Mouse (Mus musculus) kidney, postnatal 14 days (tissue): ENCODE measurements around the gene Tubb2b.

Source experiments
- DNase-seq: peaks from one replicate; pipeline ENCODE4 v3.0.0; 2022; ENCODE audit warnings: mixed read lengths

The Tubb2b gene

DNA sequence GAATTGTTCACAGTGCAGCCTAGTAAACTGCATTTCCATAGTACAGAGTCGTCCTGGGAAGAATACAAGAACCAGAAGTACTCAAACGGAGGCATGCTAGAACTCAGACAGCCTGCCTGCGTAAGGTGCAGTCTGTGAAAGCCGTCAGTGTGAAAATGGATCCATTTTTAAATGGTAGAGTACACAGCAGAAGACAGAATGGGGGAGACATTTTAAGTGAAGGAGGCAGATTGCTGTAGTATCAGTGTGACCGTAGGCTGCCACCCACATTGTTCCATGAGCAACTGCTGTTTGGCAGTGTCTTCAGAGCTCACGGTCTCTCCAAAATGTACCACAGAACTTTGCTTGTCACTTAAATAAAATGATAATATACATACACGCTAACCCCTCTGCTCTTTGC is 4.0 kb upstream of the Tubb2b start:
- no peak for DNase-seq

DNA sequence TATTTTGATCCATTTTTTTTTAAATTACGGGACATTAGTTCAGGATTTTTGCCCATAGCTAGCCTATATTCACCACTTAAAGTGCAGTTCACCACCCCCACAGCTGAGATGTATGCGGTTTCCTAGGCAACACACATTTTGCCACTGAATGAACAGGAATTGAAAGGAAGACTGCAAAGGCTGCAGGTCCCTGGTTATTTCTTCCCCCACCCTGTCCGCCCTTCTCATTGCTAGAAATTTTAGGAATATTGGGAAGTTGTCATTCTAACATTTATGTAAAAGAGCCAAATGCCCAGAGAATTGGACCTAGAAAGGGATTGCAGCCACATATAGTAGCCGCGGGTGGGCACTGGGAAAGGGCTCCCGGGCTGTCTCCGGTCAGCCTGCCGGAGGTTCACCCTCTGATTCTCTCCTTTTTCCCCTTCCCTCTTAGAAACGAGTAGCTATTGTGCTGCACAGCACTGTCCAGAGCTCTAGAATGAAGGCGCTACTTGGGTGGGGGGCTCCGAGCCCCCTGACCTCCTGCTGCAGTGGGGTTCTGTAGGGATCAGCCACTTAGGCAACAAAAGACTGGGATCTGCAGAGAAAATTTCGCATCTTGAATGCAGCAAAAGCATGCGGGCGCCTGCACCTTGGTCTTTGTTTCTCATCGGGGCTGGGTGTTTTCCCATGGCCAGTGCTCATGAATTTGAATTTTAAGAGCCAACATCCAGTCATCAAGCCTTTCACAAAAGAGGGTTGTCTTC is 3.2 kb upstream of the Tubb2b start:
- peak; percentile 21 for DNase-seq

DNA sequence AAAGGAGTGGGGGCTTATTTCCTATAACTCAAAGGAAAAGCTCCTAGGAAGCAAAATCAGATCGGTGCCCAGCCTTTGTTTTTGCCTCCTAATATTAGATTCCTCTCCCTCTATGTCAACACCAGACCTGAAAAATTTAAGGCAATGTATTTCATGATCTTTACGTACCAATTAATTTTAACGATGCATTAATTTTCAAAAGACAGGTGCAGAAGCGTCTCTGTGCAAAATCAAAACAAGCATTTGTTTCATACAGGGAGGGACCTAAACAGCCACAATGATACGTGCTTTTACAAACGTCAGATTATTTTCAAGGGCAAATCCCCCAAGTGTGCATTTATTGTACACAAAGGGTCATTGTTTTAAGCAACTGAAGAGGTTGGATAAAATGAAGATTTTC is 2.6 kb upstream of the Tubb2b start:
- no peak for DNase-seq

DNA sequence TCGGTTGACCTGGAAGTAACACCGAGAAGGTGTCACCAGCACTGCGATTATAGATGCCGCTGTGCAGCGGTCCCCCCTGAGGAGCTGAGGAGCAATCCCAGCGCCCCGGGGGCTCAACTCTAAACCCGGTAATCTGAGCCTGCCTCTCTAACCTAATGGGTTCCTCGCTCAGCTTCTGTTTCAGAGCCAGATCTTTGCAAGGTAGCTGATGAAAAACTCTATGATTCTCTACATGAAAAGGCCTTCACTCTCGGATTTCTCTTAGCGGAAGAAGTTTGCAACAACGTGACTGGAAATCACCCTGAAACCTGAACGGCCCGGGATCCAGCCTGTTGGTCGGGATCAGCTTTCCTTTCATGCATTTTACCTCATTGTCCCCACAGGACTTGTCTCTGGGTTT is 2.0 kb upstream of the Tubb2b start:
- DNase-seq: no peak

DNA sequence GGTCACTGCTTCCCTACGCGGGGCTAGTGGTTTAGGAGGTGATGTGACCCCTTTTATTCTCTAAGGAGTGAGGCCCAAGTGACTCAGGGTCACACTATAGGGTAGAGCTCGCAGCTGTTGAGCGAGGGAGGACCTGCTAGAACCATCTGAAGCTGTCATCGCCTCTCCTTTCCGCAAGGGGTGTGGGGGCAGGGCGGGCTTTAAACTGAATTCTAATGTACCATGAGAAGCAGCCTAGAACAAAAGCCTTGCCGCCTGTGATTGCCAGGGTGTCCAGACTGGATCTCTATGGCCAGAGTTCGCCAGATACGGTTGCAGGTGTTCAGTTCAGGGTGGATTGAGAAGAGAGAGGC is 1.4 kb upstream of the Tubb2b start:
- DNase-seq: peak; percentile 29

DNA sequence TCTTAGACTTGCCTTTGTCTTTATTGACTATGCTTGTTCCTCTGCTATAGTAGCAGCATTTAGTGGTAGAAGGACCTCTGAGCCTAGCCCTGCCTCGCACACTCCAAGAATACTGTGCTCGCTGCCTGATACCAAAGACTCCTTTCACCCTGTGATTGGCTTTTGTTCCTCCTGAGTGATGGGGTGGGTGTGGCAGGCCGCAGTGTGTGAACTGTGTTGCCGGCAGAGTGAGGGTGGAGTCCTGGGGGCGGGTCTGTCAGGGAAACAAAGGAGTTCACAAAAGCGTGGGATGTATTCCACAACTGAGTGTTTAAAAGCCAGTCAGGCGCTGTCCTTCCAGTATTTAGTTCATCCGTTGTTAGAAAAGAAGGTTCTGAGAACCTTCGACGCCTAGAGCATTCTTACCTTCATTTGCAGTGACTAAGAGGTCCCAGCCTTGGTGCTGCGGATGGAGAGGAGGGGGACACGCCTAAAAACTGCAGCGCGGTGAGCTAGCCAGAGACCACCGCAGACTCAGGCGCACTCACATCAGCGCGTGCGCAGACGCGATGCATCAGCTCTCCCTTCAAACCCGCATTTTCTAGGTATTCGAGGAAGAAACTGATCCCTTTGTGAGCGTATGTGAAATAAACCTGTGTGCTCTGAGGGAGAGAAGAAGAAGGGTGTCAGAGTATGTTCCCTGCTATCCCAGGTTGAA is 893 bp upstream of the Tubb2b start:
- DNase-seq: peak; percentile 24

DNA sequence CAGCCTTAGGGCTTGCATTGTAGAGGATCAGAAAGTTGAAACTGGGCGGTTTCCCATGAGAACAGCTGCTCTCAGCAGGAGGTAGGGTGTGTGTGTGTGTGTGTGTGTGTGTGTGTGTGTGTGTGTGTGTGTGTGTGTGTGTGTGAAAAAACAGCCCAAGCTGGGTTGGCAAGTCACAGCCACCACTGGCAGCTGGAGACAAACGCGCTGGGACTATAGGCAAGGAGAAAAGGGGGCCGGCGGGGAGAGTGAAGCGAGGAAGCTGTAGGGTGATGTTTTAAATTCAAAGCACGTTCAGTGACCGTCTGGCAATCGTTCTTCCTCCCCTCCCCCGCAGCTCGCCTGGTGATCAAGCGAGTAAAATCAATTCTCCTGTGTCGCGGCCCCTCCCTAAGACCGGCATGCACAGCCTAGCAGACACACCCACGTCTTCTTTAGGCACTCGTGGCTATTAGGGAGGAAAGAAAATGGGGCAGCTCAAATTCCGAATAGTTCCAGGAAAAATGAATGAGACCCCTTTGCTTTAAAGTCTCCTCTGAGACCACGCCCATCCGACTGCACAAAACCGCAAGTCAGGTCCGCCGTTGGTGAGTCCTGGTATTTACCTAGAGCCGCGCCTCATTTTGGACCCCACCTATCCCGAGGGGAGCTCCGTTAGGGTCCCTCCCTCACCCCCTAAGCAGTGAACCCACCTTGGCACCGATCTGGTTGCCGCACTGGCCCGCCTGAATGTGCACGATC is 611 bp downstream of the Tubb2b start:
- peak; percentile 77 for DNase-seq

DNA sequence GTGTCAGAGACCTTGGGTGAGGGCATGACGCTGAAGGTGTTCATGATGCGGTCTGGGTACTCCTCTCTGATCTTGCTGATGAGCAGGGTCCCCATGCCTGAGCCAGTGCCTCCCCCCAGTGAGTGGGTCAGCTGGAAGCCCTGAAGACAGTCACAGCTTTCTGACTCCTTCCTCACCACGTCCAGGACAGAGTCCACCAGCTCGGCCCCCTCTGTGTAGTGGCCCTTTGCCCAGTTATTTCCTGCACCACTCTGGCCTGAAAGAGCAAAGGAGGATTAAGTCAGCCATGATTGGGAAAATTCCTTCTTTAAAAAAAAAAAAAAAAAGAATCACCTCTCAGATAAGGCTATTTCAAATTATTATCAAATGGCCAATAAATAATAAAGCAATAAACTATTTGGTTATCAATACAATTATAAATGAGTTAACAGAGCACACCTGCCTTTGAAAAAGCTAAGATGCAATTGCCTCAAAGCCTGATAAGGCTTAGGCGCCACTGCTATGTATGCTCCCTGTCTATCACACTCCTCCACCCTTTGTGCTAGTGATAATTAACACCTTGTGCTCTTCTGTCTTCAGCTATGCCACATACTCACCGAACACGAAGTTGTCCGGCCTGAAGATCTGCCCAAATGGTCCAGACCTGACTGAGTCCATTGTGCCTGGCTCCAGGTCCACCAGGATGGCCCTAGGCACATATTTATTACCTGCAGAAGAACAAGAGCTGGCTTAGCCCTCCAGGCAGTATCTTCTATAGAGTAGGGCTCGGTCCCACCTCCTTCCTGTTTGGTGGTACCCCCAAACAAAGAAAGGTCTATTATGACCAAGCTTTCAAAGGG is 1.8 kb downstream of the Tubb2b start:
- DNase-seq: peak; percentile 66

DNA sequence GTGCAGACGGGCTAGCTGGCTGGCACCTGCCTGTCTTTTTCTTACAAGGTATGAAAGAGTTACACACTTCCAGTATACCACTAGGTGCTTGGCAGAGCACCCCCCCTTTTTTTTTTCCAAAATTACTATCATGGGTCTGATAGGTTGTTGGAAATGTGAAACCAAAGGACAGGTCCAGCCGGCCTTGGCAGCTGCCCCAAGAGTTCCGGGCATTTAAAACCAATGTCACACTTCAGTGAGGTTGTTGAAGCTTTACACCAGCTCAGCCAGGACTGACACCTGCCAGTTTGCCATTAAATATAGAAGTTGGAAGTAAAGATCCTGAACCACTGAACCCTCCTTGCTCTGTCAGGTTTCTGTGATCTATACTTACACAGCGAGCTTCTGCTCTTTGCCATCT is 4.6 kb downstream of the Tubb2b start:
- DNase-seq: peak; percentile 62

DNA sequence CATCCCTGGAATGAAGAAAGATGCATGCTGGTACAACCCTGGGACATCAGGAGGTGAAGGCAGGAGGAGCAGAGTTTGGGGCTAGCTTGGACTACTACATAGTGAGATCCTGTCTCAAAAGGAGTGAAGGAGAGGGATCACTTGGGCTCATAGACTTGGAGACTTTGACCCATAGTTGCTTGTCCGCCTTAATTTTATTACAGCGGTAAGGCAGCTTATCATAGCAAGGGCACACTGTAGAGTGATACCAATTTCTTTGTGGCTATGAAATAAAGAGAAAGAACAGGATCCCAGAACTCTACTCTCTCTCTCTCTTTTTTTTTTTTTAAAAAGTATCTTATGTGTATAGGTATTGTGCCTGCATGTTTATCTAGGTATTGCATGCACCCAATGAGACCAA is 9.7 kb downstream of the Tubb2b start:
- DNase-seq: no peak

DNA sequence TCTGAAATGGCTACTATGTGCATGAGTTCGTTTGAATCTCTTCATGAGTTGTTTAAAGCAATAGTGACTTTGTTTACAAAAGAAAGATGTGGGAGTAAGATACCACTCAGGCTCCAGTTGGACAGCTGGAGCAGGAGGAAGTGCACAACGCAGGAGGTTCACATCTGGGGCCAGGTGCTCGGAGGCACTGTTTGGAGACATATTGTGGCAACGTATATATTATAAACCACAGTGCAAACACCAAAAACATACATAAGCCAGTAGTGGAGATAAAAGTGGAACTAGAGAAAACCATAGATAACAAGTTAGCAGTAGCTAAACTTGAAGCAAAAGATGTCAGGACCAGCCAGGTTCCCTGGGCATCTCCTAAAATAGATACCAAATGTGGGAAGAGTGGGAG is 10.9 kb downstream of the Tubb2b start:
- no peak for DNase-seq

DNA sequence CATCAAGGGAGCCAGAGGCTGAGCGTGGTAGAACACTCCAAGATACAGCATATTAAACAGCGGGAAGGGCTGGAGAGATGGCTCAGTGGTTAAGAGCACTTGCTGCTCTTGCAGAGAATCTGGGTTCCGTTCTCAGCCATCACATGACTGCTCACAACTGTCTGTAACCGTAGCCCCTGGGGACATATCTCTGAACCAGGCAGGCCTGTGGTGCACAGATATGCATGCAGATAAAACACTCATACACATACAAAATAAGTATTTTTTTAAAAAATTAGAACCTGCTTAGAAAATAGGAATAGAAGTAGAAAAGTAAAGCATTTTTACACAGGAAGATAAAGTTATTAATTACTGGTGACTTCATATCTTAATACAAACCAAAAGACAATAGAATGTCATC is 11.4 kb downstream of the Tubb2b start:
- no peak for DNase-seq

DNA sequence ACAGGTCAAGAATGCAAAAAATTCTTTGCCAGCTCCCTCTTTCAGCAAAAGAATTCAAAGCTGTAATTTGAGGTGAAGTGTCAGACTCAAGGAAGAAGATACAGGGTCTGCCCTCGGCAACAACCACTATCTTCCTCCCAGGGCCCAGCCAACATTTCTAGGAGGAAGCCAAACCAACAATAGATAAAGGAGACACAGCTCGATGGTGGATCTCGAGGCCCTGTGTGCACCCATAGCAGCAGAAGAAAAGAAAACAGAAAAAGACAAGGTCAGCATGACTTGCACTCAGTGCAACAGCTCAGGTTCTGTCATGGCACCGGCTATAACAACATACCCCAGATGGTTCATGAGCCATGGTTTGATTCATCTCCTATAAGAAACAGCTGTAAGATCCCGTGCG is 13.8 kb downstream of the Tubb2b start:
- no peak for DNase-seq

DNA sequence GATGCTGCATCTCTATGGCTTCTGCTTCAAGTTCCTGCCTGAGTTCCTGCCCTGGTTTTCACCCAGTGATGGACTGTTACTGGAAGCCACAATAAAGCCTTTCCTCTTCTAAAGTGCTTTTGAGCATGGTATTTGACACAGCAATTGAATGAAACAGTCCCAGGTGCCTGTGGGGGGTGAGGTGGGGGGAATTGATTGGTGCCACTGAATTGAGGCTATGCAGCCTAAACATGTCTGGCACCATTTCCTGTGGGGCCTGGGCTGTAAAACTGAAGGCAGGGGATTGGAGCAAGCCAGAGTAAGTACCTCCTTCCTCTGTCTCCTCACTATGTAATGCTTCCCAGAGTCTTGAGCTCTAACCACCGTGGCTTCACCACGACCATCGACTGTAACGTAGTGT is 15.6 kb downstream of the Tubb2b start:
- DNase-seq: no peak

DNA sequence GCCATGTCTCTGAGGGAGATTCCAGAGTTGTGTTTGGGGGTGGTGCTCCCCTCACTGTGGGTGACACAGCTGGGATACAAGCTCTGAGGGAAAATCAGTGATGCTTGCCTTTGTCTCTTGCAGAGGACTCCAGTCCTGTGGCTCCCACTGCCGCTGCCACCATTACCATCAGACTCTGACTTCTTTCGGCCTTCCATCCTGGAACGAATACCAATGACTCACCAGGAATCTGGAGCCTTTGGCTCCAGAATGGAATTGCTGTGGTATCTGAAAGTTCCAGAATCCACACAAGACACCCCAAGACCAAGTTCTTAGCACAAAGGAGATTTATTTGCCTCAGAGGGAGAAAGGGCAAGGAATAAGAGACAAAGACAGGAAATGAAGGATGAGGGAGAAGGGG is 17.2 kb downstream of the Tubb2b start:
- no peak for DNase-seq

DNA sequence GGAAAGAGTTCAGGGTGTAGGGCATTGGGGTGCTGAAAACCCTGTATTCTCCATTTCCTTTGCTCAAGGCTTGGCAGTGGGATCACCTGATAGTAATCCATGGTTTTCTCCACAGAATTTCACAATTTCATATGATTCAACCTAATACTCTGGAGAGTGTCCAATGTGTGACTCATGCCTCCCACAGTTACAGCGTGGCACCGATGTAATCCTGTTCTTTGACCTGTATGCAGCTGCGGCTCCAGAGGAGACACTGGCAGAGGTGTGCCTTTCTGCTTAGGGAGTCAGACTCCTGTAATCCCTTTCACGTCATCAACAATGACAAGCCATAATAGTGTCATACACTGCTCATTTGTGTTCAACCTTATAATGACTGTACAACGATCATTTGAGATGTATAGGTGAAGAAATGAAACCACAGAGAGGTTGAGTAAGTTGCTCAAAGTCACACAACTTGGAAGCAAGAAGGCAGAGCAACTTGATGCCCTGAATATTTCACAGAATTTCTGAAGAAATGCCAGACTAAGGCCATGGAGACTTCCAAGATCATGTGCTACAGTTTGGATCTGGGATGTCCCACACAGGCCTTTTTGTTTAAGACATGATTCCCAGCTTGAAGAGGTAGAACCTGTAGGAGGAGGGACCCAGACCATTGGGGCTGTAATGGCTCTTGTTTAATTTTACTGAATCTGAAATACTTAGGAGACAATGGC is 17.7 kb downstream of the Tubb2b start:
- DNase-seq: peak; percentile 19

DNA sequence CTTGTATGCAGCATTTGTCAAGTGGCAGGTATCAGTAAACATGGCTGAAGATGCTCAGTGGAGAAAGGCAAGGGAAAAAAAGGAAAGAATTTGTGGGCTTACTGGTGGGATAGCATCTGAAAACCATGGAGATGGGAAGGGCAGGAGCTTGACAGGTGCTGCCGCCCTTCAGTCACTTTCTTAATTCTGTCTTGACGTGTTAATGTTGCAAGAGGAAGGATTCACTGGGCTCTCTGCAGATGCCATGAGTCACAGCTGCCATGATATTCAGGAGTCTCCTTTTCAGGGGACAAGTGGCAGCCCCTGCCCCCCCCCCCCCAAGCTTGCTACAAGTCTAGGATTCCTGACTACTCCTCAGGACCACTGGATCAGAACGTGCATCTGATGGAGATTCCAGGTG is 18.4 kb downstream of the Tubb2b start:
- no peak for DNase-seq

DNA sequence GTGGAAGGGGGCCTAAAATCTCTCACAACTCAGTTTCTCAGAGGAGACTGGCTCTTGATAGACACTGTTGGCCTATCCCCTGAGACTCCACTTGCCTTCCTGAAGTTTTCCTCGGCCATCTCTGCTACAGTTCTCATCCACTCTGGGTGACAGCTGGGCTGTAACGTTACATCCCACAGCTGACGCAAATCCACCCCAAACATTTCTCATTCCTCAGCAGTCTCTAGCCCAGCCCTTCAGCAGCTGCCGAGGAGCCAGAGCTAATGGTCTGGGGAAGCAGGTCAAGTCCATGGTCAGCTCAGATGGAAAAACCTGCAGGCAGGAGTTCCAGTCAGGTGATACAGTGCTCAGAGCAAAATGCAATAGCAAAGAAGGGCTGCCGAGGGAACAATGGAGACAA is 19.2 kb downstream of the Tubb2b start:
- DNase-seq: peak; percentile 44

DNA sequence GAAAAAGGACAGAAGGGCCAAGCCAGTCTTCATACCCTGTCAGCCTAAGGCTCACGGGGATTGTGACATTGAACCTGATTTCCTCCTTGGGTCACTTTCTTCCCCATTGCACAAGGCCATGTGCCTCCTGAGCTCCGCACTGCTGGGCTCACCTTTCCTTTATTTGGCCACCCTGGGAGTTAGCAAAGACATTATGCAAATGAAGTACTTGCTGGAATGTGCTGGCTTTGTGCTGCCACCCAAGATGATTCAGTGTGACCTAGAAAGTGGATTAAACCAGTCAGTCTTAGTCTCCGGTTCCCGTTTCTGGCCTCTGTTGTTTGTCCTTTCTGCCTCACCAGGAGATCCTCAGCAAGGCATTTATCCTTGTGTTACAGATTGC is 20.6 kb downstream of the Tubb2b start:
- DNase-seq: peak; percentile 70

DNA sequence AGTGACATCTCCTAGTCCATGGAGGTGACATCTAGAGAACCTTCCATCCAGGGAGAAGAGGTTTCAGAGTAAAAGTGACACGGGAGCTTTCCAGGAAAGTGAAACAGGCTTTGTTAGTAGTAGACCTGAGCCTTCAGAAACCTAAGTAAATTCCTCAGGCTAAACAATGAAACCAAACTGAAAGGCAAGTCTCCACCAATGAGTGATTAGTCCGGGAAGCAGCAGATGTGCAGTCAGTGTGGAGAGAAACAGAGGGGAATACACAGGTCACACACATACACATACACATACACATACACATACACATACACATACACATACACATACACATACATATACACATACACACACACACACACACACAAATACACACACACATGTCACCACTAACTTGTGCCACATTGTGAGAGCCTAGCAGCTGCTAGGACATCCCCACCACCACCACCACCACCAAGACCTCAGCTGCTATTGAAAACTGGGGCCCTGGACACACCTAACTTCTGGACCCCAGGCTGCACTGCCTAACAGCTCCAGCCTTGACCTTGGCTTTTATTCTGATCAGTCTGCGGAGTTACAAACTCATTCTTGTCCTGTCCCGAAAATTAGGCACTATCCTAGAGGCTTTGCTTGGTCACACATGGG is 21.1 kb downstream of the Tubb2b start:
- DNase-seq: no peak

DNA sequence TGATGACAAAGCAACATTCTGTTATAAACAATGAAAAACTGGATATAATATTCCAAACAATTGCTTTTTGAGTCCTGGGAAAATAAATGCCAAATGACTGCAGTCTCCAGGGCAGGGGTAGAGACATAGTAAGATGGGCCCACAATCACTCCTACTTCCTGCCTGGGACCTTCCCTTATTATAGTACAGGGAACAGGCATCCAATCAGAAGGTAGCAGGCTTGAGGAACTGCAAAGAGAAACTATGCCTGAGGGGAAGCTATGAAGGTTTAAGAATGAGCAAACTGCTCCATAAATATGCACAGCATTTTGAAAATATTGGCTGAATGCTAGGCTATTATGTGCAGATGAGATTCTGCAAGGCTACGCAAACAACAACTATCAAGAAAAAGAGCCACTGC is 23.3 kb downstream of the Tubb2b start:
- no peak for DNase-seq

DNA sequence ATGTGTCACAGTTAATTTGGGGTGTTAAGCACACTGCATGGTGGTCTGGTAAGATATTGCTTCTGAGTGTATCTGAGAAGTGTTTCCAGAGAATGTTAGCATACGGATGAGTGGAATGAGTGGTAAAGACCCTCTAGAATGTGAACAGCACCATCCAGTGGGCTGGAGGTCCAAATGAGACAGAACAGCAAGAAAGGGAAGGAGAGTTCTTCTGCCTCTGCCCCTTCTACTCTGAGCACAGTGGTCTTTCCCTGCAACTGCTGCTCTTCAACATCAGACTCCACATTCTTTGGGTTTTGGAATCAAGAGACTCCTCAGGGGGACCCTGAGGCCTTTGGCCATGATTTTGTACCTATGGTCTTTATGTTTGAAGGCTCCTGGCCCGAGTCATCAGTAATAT is 24.0 kb downstream of the Tubb2b start:
- no peak for DNase-seq
